Mouse (Mus musculus) brain, embryonic 18.5 days (tissue): ENCODE data around the gene Pigt.
A peak's percentile ranks its signal among the peaks of the same experiment; 100 is the strongest.

Experiments used
- DNase-seq: peaks from one replicate; pipeline ENCODE4 v3.0.0-alpha.2; 2012; ENCODE audit warnings: low read depth, low spot score

Gene Pigt

DNA sequence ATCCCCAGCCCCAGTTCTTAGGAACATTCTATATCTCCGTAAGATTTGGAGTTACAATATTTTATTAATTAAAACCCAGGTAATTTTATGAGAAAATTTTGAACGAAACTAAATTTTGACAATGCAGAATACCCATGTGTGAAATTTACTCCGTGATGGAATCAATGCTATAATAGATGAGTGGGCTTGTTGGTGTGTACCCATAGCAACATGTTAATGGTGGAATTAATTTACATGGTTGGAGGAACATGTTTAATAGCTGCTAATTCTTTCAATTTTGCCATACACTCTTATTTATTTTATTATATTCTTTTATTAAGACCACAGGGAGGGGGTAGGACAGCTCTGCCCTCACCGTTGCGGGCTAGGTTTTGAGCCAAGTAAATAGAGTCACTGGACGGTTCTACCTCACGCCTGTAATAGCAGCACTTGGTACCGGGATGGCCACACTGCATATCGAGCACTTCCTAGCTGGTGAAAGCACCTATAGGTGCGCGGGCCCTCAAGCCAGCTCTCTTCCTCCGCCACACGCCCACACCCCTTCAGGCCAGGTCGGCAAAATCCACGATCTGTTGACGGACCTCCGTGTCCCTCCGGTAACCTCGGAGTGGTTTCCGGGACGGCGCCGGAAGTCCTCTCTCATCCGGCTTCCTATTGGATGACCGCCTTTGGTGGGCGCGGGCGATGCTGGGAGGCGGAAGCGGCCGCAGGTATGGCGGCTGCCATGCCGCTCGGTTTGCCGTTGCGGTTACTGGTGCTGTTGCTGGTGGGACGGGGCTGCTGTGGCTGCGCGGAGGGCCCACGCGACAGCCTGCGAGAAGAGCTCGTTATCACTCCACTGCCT is at the start of gene Pigt:
TSS of gene Pigt (plus strand) at position 674 of the 844 bp plus-strand sequence.
- DNase-seq = peak; percentile 80

- no peak for DNase-seq
These were observed 49.2 kb upstream of the Pigt start for GRCm38 (mm10) chr2:164448140-164448539.

- no peak for DNase-seq
These were observed 48.4 kb upstream of the Pigt start for GRCm38 (mm10) chr2:164448921-164449320.

- DNase-seq = no peak
These were observed 47.8 kb upstream of the Pigt start for GRCm38 (mm10) chr2:164449341-164450042.

DNA sequence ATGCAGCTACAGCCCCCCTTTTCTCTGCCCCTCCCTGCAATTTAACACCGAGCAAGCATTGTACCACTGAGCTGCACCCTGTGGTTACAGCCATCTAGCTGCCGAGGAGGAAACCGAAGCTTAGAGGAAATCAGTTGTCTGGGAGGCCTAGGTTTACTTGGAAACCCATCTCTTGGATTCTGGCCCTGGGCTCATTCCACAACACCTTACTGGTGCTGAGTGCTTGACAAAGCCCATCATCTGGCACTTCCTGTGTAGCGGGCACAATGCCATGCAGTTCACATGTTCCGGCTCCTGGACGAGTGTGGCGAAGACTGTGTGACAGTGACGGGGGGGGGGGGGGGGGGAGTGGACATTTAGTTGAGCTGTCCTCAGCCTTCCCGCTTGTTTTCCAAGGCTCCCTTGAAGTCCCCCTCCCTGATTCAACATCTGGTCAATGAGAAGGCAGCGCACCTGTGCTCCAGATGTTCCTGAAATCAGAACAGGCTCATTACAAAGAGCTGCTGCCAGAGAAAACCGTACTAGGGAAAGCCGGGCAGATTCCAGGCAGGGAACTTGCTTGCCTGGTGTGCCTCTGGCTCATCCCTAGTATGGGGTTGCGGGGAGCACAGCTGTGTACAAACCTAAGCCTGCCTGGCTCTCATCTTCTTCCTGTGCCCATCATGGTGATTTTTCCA is 45.2 kb upstream of the Pigt start:
- no peak for DNase-seq

- no peak for DNase-seq
These were observed 44.1 kb upstream of the Pigt start for GRCm38 (mm10) chr2:164453047-164453757.

DNA sequence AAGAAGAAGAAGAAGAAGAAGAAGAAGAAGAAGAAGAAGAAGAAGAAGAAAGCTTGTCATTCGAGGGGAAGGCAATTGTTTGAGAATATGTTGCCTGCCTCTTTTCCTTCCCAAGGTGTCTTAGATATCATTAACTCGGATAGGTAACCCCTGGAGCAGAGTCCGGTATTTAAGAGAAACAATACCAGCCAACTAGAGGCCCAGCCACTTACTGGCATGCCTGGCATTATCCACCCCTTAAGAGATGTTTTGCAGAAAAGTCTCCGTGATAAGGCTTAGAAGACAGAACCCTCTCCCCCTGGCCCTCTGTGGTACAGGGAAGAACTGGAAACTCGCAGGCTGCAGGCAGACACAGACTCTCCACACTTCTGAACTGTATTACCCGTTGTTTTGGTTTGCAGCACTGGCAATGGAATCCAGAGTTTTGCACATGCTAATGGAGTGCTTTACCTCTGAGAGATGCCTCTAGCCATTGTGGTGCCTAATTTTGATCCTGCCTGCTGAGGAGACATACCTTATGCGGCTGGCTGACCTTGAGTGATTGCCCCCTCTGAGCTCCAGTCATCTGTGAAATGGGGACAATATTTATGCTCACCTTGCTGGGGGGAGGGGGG is 43.3 kb upstream of the Pigt start:
- DNase-seq = no peak

DNA sequence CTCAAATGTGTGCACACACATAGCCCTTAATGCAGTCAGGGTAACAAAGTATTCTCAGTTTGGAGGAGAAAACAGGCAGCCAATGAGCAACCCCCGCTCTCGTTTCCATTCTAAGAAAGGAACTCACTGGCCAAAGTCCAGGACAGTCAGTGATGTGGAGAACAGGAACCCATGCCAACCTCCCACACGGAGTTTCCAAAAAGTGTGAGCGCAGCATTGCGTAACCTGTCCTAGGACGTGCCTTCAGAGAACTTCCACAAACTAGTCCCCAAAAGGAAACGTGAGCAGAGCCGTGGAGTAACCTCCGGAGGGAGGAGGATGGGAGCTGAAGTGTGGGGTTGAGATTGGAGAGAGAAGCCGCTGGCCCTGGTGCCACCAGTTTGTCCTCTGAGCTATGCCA is 42.5 kb upstream of the Pigt start:
- DNase-seq = no peak

DNA sequence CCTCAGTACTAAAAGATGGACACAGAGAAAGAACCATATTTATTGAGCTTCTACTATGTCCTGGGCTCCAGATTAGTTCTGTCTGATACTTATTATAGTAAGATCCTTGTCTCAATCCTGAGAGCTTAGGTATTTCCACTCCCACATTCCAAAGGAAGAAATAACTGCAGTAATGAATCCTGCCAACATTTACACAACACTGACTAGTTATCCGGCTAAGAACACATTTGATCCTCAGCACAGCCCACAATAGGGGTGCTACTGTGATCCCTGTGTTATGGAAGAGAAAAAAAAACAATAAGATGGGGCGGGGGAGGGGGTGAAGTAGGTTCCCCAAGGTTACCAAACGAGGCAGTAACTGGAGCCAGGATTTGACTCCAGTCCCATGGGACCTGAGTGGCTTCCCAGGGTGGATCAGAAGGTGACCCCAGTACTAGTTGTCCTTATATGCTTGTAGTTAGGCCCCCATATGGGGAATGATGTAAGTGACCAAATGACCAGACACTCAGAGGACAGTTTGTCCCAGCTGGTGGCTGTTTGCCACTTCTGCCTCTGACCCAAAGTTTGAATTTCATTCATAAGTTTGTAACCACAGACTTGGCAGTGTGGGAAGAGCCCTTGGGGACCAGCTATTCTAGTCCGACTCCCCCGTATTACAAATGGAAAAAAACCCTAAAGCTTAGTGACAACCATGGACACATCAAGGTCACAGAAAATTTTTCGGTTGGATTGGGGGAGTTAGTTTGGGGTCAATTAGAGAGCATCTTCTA is 41.7 kb upstream of the Pigt start:
- no peak for DNase-seq

- no peak for DNase-seq
These were observed 40.9 kb upstream of the Pigt start for GRCm38 (mm10) chr2:164456413-164456812.

- no peak for DNase-seq
These were observed 40.4 kb upstream of the Pigt start, which contains the start of gene Sys1 for GRCm38 (mm10) chr2:164456864-164457300. Sys1 (plus strand) TSS chr2:164456964.

GRCm38 (mm10) chr2:164457942-164458341 is 39.4 kb upstream of the Pigt start:
- DNase-seq = no peak

DNA sequence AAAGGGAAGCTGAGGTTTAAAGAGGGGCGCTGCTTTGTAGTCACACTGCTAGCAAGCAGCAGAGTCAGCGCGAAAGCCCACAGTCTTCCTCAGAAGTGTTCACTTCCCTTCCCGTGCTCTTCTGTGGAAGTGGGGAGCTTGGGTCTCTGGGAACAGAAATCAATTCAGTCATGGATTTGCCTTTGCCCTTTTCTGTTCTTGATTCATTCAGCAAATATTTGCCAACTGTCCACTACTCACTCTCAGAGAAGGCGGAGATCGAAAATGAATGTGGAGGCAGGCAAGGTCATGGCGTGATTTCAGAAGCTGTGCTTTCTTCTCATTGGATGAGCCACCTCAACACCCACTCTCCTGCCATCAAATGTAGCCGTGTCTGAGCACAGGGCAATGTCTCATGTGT is 38.8 kb upstream of the Pigt start:
- no peak for DNase-seq

GRCm38 (mm10) chr2:164460745-164461551 is 36.4 kb upstream of the Pigt start, which contains the start of gene Gm20458:
Gm20458 (plus strand) TSS chr2:164460967.
- DNase-seq = peak; percentile 97

DNA sequence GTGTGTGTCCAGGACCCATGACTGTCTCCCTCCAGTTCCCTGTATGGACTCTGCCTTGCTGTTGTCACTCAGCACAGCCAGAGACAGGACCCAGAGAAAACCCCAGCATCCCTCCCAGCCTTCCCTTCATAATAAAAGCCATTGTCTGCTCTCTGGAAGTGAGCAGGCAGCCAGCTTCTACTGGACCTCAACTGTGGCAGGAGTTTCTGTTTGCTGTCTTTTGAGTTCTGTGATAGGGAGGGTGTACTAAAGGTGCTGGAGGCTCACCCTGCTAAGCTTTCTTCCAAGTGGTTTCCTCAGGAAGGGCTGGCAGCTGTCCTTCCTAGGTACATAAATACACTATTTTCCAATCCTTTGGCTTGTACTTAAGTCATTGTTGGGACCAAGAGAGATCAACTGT is 32.2 kb upstream of the Pigt start:
- DNase-seq = no peak

GRCm38 (mm10) chr2:164466787-164467186 is 30.5 kb upstream of the Pigt start:
- no peak for DNase-seq

DNA sequence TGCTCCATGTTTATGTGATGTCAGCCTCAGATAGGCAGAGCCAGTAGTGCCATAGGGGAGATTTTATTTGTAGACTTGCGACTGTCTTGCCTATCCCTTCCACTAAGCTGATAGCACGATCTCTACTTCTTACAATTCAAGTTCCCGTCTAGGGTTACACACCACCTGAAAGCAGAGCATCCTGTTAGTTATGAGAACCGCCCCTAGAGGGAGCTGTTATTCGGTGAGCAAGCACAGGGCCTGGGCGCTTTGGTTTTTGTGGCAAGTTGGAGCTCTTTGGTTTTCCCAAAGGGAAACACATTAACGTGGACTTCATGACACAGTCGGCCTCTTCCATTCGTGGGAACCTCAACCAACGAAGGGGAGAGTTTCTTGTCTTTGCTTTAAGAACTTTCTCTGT is 27.1 kb upstream of the Pigt start:
- no peak for DNase-seq

- DNase-seq = no peak
These were observed 23.7 kb upstream of the Pigt start, which contains the start of gene Trp53tg5 for GRCm38 (mm10) chr2:164473624-164474023. Trp53tg5 (minus strand) TSS chr2:164473724.

DNA sequence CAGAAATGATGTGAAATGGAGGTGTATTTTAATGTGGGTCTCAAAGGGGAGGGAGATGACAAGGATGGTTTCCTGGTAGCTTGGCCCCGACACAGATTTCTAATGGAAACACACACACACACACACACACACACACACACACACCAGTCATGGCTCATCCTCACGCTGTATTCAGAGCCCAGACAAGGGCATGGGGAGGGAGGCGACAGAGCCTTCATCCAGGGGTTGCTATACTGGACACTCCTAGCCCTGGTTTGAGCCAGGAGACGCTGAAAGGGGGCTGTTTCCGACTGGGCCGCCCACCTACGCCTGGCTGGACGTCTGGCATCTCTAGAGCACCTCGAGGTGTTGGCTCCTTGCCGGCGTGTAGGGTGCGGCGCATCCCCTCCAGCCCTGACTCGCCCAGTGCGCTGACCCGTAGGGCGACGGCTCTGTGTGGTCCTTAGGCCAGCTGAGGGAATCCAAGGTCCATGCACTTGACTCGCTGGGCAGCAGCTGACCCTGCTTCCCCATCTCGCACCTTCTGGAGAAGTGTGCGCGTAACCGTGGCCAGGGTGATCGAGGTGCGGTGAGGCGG is 11.6 kb upstream of the Pigt start, which contains the start of gene Dbndd2:
TSS of gene Dbndd2 (plus strand) at position 426 of the 577 bp plus-strand sequence.
- DNase-seq = no peak
